Mouse (Mus musculus) liver, embryonic 14.5 days (tissue): Measurements from ENCODE around the gene Rras2. TPM values are rescaled to one million over a fixed set of nuclear protein-coding genes. Genes with fewer than 3 reads are reported as not detected.

Experiments
- ATAC-seq: fragments of 200-750 bp; cut with Nextera tagmentation; 2 replicates; pipeline ENCODE4 v1.8.0; 2017; ENCODE audit warnings: moderate number of reproducible peaks, mild to moderate bottlenecking, moderate library complexity; ENCODE audit not compliant: insufficient read depth
- DNase-seq, 3 experiments: peaks; one replicate each; pipeline ENCODE4 v3.0.0-alpha.2; 2012 to 2013; ENCODE audit warnings: low read depth in 3 of 3, low spot score in 3 of 3
- H3K27ac ChIP-seq: fragments of 300-500 bp; sonication (generic); 2 replicates; pipeline ENCODE4 v1.5.1; 2014; ENCODE audit warnings: moderate library complexity, mild to moderate bottlenecking, control low read depth, inconsistent platforms
- H3K27me3 ChIP-seq: fragments of 300-500 bp; sonication (generic); 2 replicates; pipeline ENCODE4 v1.6.1; 2014; ENCODE audit warnings: mild to moderate bottlenecking, low read length, moderate library complexity; ENCODE audit not compliant: control insufficient read depth, insufficient read depth
- H3K36me3 ChIP-seq: fragments of 300-500 bp; sonication (generic); replicated peaks from 2 replicates; pipeline ENCODE4 v1.6.1; 2014; ENCODE audit warnings: low read depth; ENCODE audit not compliant: control insufficient read depth, insufficient read depth
- H3K4me1 ChIP-seq, 2 experiments: fragments of 200-500 bp in 1 of 2; fragments of 300-500 bp in 1 of 2; sonication (generic) in 1 of 2; replicated peaks; 2 replicates each; pipeline ENCODE4 v1.6.1; 2012 to 2014; ENCODE audit warnings: antibody characterized with exemption in 1 of 2, inconsistent platforms in 1 of 2, low read length in 1 of 2; ENCODE audit not compliant: control insufficient read depth in 2 of 2, insufficient read depth in 2 of 2
- H3K4me2 ChIP-seq: fragments of 300-500 bp; sonication (generic); 2 replicates; pipeline ENCODE4 v1.6.1; 2014; ENCODE audit warnings: low read depth, mild to moderate bottlenecking, control low read depth, moderate library complexity
- H3K4me3 ChIP-seq, 2 experiments: fragments of 200-500 bp in 1 of 2; fragments of 300-500 bp in 1 of 2; sonication (generic) in 1 of 2; 2 replicates each; pipeline ENCODE4 v1.5.1; 2012 to 2014; ENCODE audit warnings: low read depth in 2 of 2, low read length in 2 of 2, mild to moderate bottlenecking in 2 of 2, control low read depth in 1 of 2, inconsistent platforms in 1 of 2, moderate library complexity in 1 of 2; ENCODE audit not compliant: insufficient read depth in 1 of 2
- H3K9ac ChIP-seq: fragments of 300-500 bp; sonication (generic); replicated peaks from 2 replicates; pipeline ENCODE4 v1.6.1; 2014; ENCODE audit warnings: mild to moderate bottlenecking, control low read depth, moderate library complexity
- H3K9me3 ChIP-seq: fragments of 300-500 bp; sonication (generic); 2 replicates; pipeline ENCODE4 v1.6.1; 2016; ENCODE audit warnings: low read length, mixed read lengths; ENCODE audit not compliant: control insufficient read depth
- CTCF ChIP-seq: IDR thresholded peaks from 2 replicates; pipeline ENCODE4 v1.5.1; 2016; ENCODE audit warnings: antibody characterized with exemption, low read depth, control low read depth
- EP300 ChIP-seq: IDR thresholded peaks from 2 replicates; pipeline ENCODE4 v1.6.1; 2016; ENCODE audit warnings: antibody characterized with exemption, low read depth
- WGBS: fragments of 180-500 bp; shearing (Covaris S2); extraction: QIAGEN DNeasy Blood & Tissue Kit; methylation state at CpG from one replicate; pipeline ENCODE4 v1.1.7; 2014; ENCODE audit not compliant: insufficient replicate concordance; 5-methylcytosine and 5-hydroxymethylcytosine counted together
- polyA plus RNA-seq, 2 experiments: library from polyadenylated mRNA; depleted of rRNA in 1 of 2; stranded (reverse) in 1 of 2; unstranded in 1 of 2; fragments of >200 nt; fragmentation: Nextera tagmentation in 1 of 2; extraction: Ambion mirVana in 1 of 2; gene quantifications; 2 replicates each; pipeline versions ENCODE4 v1.2.1 to v1.2.3; 2012 to 2014

Rras2 gene
- polyA plus RNA-seq, 2 experiments, result 5.3 to 7.9 TPM

GRCm38 (mm10) chr7:114065407-114066185 lies 52.0 kb downstream of the Rras2 start:
- ATAC-seq (no peak), DNase-seq (no peak)
- no peak for TF ChIP-seq CTCF
- TF ChIP-seq EP300, result no peak
- no peak overlapping the region for H3K4me2 ChIP-seq
- no peaks in the 10 kb centered on the region for H3K36me3 ChIP-seq
- H3K9ac ChIP-seq, result no peak overlapping the region
- 38% methylated on average over 11 of the region's 11 CpGs for WGBS
- no peak overlapping the region for H3K4me3 ChIP-seq
- no peaks in the 10 kb centered on the region for H3K27me3 ChIP-seq
- H3K27ac ChIP-seq, result no peak overlapping the region
- H3K9me3 ChIP-seq, result no peaks in the 10 kb centered on the region
- peaks cover 0 to 9% of the 10 kb centered on the region in 2 experiments; a peak in 2 of 4 replicates for H3K4me1 ChIP-seq

GRCm38 (mm10) chr7:114063966-114064365 lies 53.6 kb downstream of the Rras2 start:
- DNase-seq (no peak), ATAC-seq (no peak)
- Histone ChIP-seq H3K27me3 (no peaks in the 10 kb centered on the region), H3K27ac (no peak overlapping the region), H3K9me3 (no peaks in the 10 kb centered on the region), H3K4me3 (no peak overlapping the region), H3K4me2 (no peak overlapping the region), H3K9ac (no peak overlapping the region), H3K4me1 (peaks cover 0 to 9% of the 10 kb centered on the region in 2 experiments; a peak in 2 of 4 replicates), H3K36me3 (no peaks in the 10 kb centered on the region)
- TF ChIP-seq EP300 (no peak), CTCF (no peak)
- WGBS, result 75% methylated on average over 6 of the region's 6 CpGs

GRCm38 (mm10) chr7:114063534-114063933 lies 54.0 kb downstream of the Rras2 start:
- WGBS, result 61% methylated on average over 8 of the region's 8 CpGs
- H3K4me2 ChIP-seq, result no peak overlapping the region
- TF ChIP-seq EP300, result no peak
- no peak for TF ChIP-seq CTCF
- no peak overlapping the region for H3K9ac ChIP-seq
- DNase-seq (no peak), ATAC-seq (no peak)
- peaks cover 0 to 9% of the 10 kb centered on the region in 2 experiments; a peak in 2 of 4 replicates for H3K4me1 ChIP-seq
- no peaks in the 10 kb centered on the region for H3K27me3 ChIP-seq
- no peaks in the 10 kb centered on the region for H3K36me3 ChIP-seq
- no peak overlapping the region for H3K4me3 ChIP-seq
- no peak overlapping the region for H3K27ac ChIP-seq
- no peaks in the 10 kb centered on the region for H3K9me3 ChIP-seq

- DNase-seq, result no peak
- H3K4me1 ChIP-seq, result peaks cover 0 to 9% of the 10 kb centered on the region in 2 experiments; a peak in 2 of 4 replicates
- no peaks in the 10 kb centered on the region for H3K9me3 ChIP-seq
- no peak overlapping the region for H3K27ac ChIP-seq
- WGBS, result 48% methylated on average over 1 of the region's 1 CpGs
- H3K4me3 ChIP-seq, result no peak overlapping the region
- H3K4me2 ChIP-seq, result no peak overlapping the region
- no peak for ATAC-seq
- H3K9ac ChIP-seq, result no peak overlapping the region
- no peak for TF ChIP-seq EP300
- no peak for TF ChIP-seq CTCF
- H3K27me3 ChIP-seq, result no peaks in the 10 kb centered on the region
- H3K36me3 ChIP-seq, result no peaks in the 10 kb centered on the region
Measured at GRCm38 (mm10) chr7:114062451-114062850, 55.1 kb downstream of the Rras2 start.

GRCm38 (mm10) chr7:114060445-114060844 lies 57.1 kb downstream of the Rras2 start:
- no peak overlapping the region for H3K27ac ChIP-seq
- H3K27me3 ChIP-seq, result no peaks in the 10 kb centered on the region
- H3K9ac ChIP-seq, result no peak overlapping the region
- TF ChIP-seq EP300 (no peak), CTCF (no peak)
- H3K36me3 ChIP-seq, result no peaks in the 10 kb centered on the region
- no peaks in the 10 kb centered on the region for H3K9me3 ChIP-seq
- H3K4me2 ChIP-seq, result no peak overlapping the region
- H3K4me1 ChIP-seq, result no peaks in the 10 kb centered on the region
- DNase-seq (no peak), ATAC-seq (no peak)
- 78% methylated on average over 5 of the region's 6 CpGs for WGBS
- no peak overlapping the region for H3K4me3 ChIP-seq
